Mouse (Mus musculus) granulocyte monocyte progenitor cell, adult 5-6 weeks (primary cell): ENCODE data around the gene Slc25a3. TPM values are rescaled to one million over a fixed set of nuclear protein-coding genes. Genes with fewer than 3 reads are reported as not detected.

Experiments used
- ATAC-seq: replicated peaks from 2 replicates; pipeline ENCODE4 v1.8.0; 2016; ENCODE audit warnings: mild to moderate bottlenecking, moderate TSS enrichment, inconsistent platforms; ENCODE audit not compliant: poor library complexity, severe bottlenecking
- total RNA-seq, 2 experiments: library from RNA; stranded (forward) in 1 of 2; stranded (reverse) in 1 of 2; fragments of 200-712, 200-1000 nt in 1 of 2; fragments of >200 nt in 1 of 2; fragmentation: Nextera tagmentation in 1 of 2; gene quantifications; 2 replicates each; pipeline ENCODE4 v1.2.3; 2014 to 2017

The Slc25a3 gene
- total RNA-seq, 2 experiments from 2014 or later: 175 to 562 TPM

- peak; percentile 17 for ATAC-seq
Observed at GRCm38 (mm10) chr10:91143313-91144230, 19.7 kb upstream of the Slc25a3 start.

GRCm38 (mm10) chr10:91142654-91143191 lies 18.9 kb upstream of the Slc25a3 start:
- ATAC-seq: peak; percentile 60

GRCm38 (mm10) chr10:91141564-91141963 lies 17.7 kb upstream of the Slc25a3 start:
- peak; percentile 43 for ATAC-seq

GRCm38 (mm10) chr10:91139148-91139766 lies 15.4 kb upstream of the Slc25a3 start:
- ATAC-seq: no peak

GRCm38 (mm10) chr10:91138317-91138716 lies 14.5 kb upstream of the Slc25a3 start:
- ATAC-seq: peak; percentile 84

- ATAC-seq: peak; percentile 78
Observed at GRCm38 (mm10) chr10:91137400-91137799, 13.5 kb upstream of the Slc25a3 start.

- ATAC-seq: no peak
Observed at GRCm38 (mm10) chr10:91135302-91135972, 11.6 kb upstream of the Slc25a3 start.

- ATAC-seq: no peak
Observed at GRCm38 (mm10) chr10:91131565-91131964, 7.7 kb upstream of the Slc25a3 start.

- no peak for ATAC-seq
Observed at GRCm38 (mm10) chr10:91130792-91131191, 6.9 kb upstream of the Slc25a3 start.

GRCm38 (mm10) chr10:91128551-91129160 lies 4.8 kb upstream of the Slc25a3 start:
- ATAC-seq: no peak

GRCm38 (mm10) chr10:91127395-91127794 lies 3.5 kb upstream of the Slc25a3 start:
- ATAC-seq: no peak

GRCm38 (mm10) chr10:91126618-91127355 lies 2.9 kb upstream of the Slc25a3 start:
- ATAC-seq: no peak

- peak; percentile 36 for ATAC-seq
Observed at GRCm38 (mm10) chr10:91123281-91123827, 505 bp downstream of the Slc25a3 start.

- no peak for ATAC-seq
Observed at GRCm38 (mm10) chr10:91122646-91123045, 1.2 kb downstream of the Slc25a3 start.

GRCm38 (mm10) chr10:91116958-91117357 lies 6.9 kb downstream of the Slc25a3 start:
- no peak; the same call in 1 of the 2 replicates for ATAC-seq

- ATAC-seq: no peak
Observed at GRCm38 (mm10) chr10:91109841-91110240, 14.0 kb downstream of the Slc25a3 start.

GRCm38 (mm10) chr10:91105981-91106380 lies 17.9 kb downstream of the Slc25a3 start:
- no peak for ATAC-seq

GRCm38 (mm10) chr10:91102799-91103590 lies 20.9 kb downstream of the Slc25a3 start:
- ATAC-seq: no peak
